Mouse (Mus musculus): ENCODE measurements at regions not wholly inside any gene's neighbourhood (a gene's known extent, or its start where the extent isn't known, plus 50 kb on each side); places are given as distances from the start of the nearest gene placed in this dataset.

GRCm38 (mm10) chr2:17932932-17933790, 63.6 kb downstream of the H2al2a start:
- no peak for TF ChIP-seq EP300 (IDR thresholded peaks at IDR 0.05)
- no peak for TF ChIP-seq CTCF (IDR thresholded peaks at IDR 0.05)

Measured in lung, postnatal 0 days (tissue).